Mouse (Mus musculus): ENCODE results near the gene Fbxo9. TPM values are rescaled to one million over a fixed set of nuclear protein-coding genes. Genes with fewer than 3 reads are reported as not detected.
"Not testable (repeated sequence)": the region's sequence is repeated elsewhere in the genome, so short reads cannot be mapped to it uniquely, and the experiment has no call there.

The Fbxo9 gene
- polyA plus RNA-seq, 1 experiment from 2014 or later: 44.1 TPM

GRCm38 (mm10) chr9:78087751-78088150 lies 21.1 kb downstream of the Fbxo9 start:
- ATAC-seq (ENCODE audit: insufficient read depth, low FRiP score, low read depth): no peak
- Histone ChIP-seq H3K9ac (no peak overlapping the region), H3K4me3 (replicated peaks) (no peak overlapping the region), H3K4me2 (no peak overlapping the region), H3K4me1 (no peaks in the 10 kb centered on the region), H3K27me3 (replicated peaks) (no peaks in the 10 kb centered on the region), H3K27ac (no peak overlapping the region), H3K36me3 (peaks cover 37% of the 10 kb centered on the region), H3K9me3 (no peaks in the 10 kb centered on the region)
- WGBS: 91% methylated on average over 9 of the region's 9 CpGs

- no peak overlapping the region for H3K4me2 ChIP-seq
These were observed 23.1 kb downstream of the Fbxo9 start for GRCm38 (mm10) chr9:78085722-78086287.

GRCm38 (mm10) chr9:78084341-78084740 lies 24.5 kb downstream of the Fbxo9 start:
- Histone ChIP-seq H3K9me3 (no peaks in the 10 kb centered on the region), H3K36me3 (peaks cover 35% of the 10 kb centered on the region), H3K4me1 (no peaks in the 10 kb centered on the region), H3K4me3 (replicated peaks) (no peak overlapping the region), H3K9ac (no peak overlapping the region), H3K27ac (no peak overlapping the region), H3K4me2 (no peak overlapping the region), H3K27me3 (replicated peaks) (no peaks in the 10 kb centered on the region)
- WGBS: 89% methylated on average over 4 of the region's 4 CpGs
- ATAC-seq (ENCODE audit: insufficient read depth, low FRiP score, low read depth): no peak

More at GRCm38 (mm10) chr9:78085722-78086287, 23.1 kb downstream of the Fbxo9 start:
- ATAC-seq (ENCODE audit: insufficient read depth, low FRiP score, low read depth): no peak
- 81% methylated on average over 14 of the region's 14 CpGs for WGBS
- H3K9me3 ChIP-seq: no peaks in the 10 kb centered on the region
- no peak overlapping the region for H3K27ac ChIP-seq
- H3K4me1 ChIP-seq: no peaks in the 10 kb centered on the region
- H3K4me3 ChIP-seq (replicated peaks): no peak overlapping the region
- peaks cover 40% of the 10 kb centered on the region for H3K36me3 ChIP-seq
- H3K9ac ChIP-seq: no peak overlapping the region
- no peaks in the 10 kb centered on the region for H3K27me3 ChIP-seq (replicated peaks)

GRCm38 (mm10) chr9:78081835-78082234 lies 27.0 kb downstream of the Fbxo9 start:
- no peak overlapping the region for H3K4me3 ChIP-seq (replicated peaks)
- H3K36me3 ChIP-seq: peaks cover 30% of the 10 kb centered on the region
- H3K9ac ChIP-seq: no peak overlapping the region
- no peak overlapping the region for H3K27ac ChIP-seq
- WGBS: 88% methylated on average over 7 of the region's 7 CpGs
- H3K9me3 ChIP-seq: no peaks in the 10 kb centered on the region
- no peak for ATAC-seq (ENCODE audit: insufficient read depth, low FRiP score, low read depth)
- no peaks in the 10 kb centered on the region for H3K4me1 ChIP-seq
- H3K27me3 ChIP-seq (replicated peaks): no peaks in the 10 kb centered on the region
- no peak overlapping the region for H3K4me2 ChIP-seq

- no peaks in the 10 kb centered on the region for H3K4me1 ChIP-seq
These were observed 30.6 kb downstream of the Fbxo9 start for GRCm38 (mm10) chr9:78078240-78078639.

GRCm38 (mm10) chr9:78075256-78075655 lies 33.6 kb downstream of the Fbxo9 start:
- no peak overlapping the region for H3K4me3 ChIP-seq (replicated peaks)

More at GRCm38 (mm10) chr9:78078240-78078639, 30.6 kb downstream of the Fbxo9 start:
- WGBS: 26% methylated on average over 2 of the region's 2 CpGs
- H3K4me2 ChIP-seq: no peak overlapping the region
- H3K36me3 ChIP-seq: peaks cover 4% of the 10 kb centered on the region
- no peaks in the 10 kb centered on the region for H3K27me3 ChIP-seq (replicated peaks)
- no peak overlapping the region for H3K27ac ChIP-seq
- no peaks in the 10 kb centered on the region for H3K9me3 ChIP-seq
- H3K4me3 ChIP-seq (replicated peaks): no peak overlapping the region
- ATAC-seq (ENCODE audit: insufficient read depth, low FRiP score, low read depth): no peak
- H3K9ac ChIP-seq: no peak overlapping the region

GRCm38 (mm10) chr9:78073713-78074340 lies 35.0 kb downstream of the Fbxo9 start:
- WGBS: 80% methylated on average over 13 of the region's 13 CpGs
- H3K4me1 ChIP-seq: no peaks in the 10 kb centered on the region
- no peak for ATAC-seq (ENCODE audit: insufficient read depth, low FRiP score, low read depth)

More at GRCm38 (mm10) chr9:78075256-78075655, 33.6 kb downstream of the Fbxo9 start:
- Histone ChIP-seq H3K36me3 (no peaks in the 10 kb centered on the region), H3K27me3 (replicated peaks) (no peaks in the 10 kb centered on the region), H3K4me2 (no peak overlapping the region), H3K9ac (no peak overlapping the region), H3K27ac (no peak overlapping the region), H3K4me1 (no peaks in the 10 kb centered on the region), H3K9me3 (no peaks in the 10 kb centered on the region)
- no peak for ATAC-seq (ENCODE audit: insufficient read depth, low FRiP score, low read depth)
- WGBS: 86% methylated on average over 3 of the region's 3 CpGs

GRCm38 (mm10) chr9:78073291-78073690 lies 35.6 kb downstream of the Fbxo9 start:
- not testable (repeated sequence) for H3K4me1 ChIP-seq; H3K9ac ChIP-seq; H3K4me3 ChIP-seq (replicated peaks); H3K4me2 ChIP-seq; H3K9me3 ChIP-seq; H3K27me3 ChIP-seq (replicated peaks); H3K27ac ChIP-seq; ATAC-seq (ENCODE audit: insufficient read depth, low FRiP score, low read depth); H3K36me3 ChIP-seq
- WGBS: 81% methylated on average over 3 of the region's 3 CpGs

More at GRCm38 (mm10) chr9:78073713-78074340, 35.0 kb downstream of the Fbxo9 start:
- Histone ChIP-seq H3K9ac (no peak overlapping the region), H3K9me3 (no peaks in the 10 kb centered on the region), H3K27me3 (replicated peaks) (no peaks in the 10 kb centered on the region), H3K27ac (no peak overlapping the region), H3K4me2 (no peak overlapping the region), H3K36me3 (no peaks in the 10 kb centered on the region), H3K4me3 (replicated peaks) (no peak overlapping the region)

- Histone ChIP-seq H3K36me3 (no peaks in the 10 kb centered on the region), H3K9ac (no peak overlapping the region), H3K27me3 (replicated peaks) (no peaks in the 10 kb centered on the region), H3K9me3 (no peaks in the 10 kb centered on the region), H3K27ac (no peak overlapping the region), H3K4me1 (no peaks in the 10 kb centered on the region), H3K4me3 (replicated peaks) (no peak overlapping the region), H3K4me2 (no peak overlapping the region)
- WGBS: 84% methylated on average over 4 of the region's 4 CpGs
- ATAC-seq (ENCODE audit: insufficient read depth, low FRiP score, low read depth): no peak
These were observed 37.2 kb downstream of the Fbxo9 start for GRCm38 (mm10) chr9:78071626-78072025.

GRCm38 (mm10) chr9:78070496-78070895 lies 38.4 kb downstream of the Fbxo9 start:
- no peak overlapping the region for H3K4me3 ChIP-seq (replicated peaks)
- H3K27ac ChIP-seq: no peak overlapping the region
- no peaks in the 10 kb centered on the region for H3K27me3 ChIP-seq (replicated peaks)
- no peak overlapping the region for H3K9ac ChIP-seq
- H3K36me3 ChIP-seq: no peaks in the 10 kb centered on the region
- no peak for ATAC-seq (ENCODE audit: insufficient read depth, low FRiP score, low read depth)
- H3K9me3 ChIP-seq: no peaks in the 10 kb centered on the region
- no peaks in the 10 kb centered on the region for H3K4me1 ChIP-seq
- no peak overlapping the region for H3K4me2 ChIP-seq
- WGBS: 65% methylated on average over 5 of the region's 5 CpGs

GRCm38 (mm10) chr9:78064121-78064520 lies 44.7 kb downstream of the Fbxo9 start:
- Histone ChIP-seq H3K9me3 (no peaks in the 10 kb centered on the region), H3K27me3 (replicated peaks) (no peaks in the 10 kb centered on the region), H3K9ac (no peak overlapping the region), H3K4me3 (replicated peaks) (no peak overlapping the region), H3K36me3 (no peaks in the 10 kb centered on the region), H3K4me2 (no peak overlapping the region), H3K27ac (no peak overlapping the region), H3K4me1 (no peaks in the 10 kb centered on the region)
- ATAC-seq (ENCODE audit: insufficient read depth, low FRiP score, low read depth): no peak
- 51% methylated on average over 10 of the region's 10 CpGs for whole genome bisulfite sequencing

- ATAC-seq (ENCODE audit: insufficient read depth, low FRiP score, low read depth): no peak
- Histone ChIP-seq H3K36me3 (no peaks in the 10 kb centered on the region), H3K27ac (no peak overlapping the region), H3K9me3 (no peaks in the 10 kb centered on the region), H3K27me3 (replicated peaks) (no peaks in the 10 kb centered on the region), H3K4me1 (no peaks in the 10 kb centered on the region), H3K4me3 (replicated peaks) (no peak overlapping the region), H3K4me2 (no peak overlapping the region), H3K9ac (no peak overlapping the region)
- WGBS: 86% methylated on average over 9 of the region's 9 CpGs
These were observed 46.5 kb downstream of the Fbxo9 start for GRCm38 (mm10) chr9:78062392-78062791.

All from stomach, embryonic 15.5 days (tissue).